Mouse (Mus musculus): ENCODE results near the gene Psrc1. TPM values are rescaled to one million over a fixed set of nuclear protein-coding genes. Genes with fewer than 3 reads are reported as not detected.

The Psrc1 gene
- total and polyA plus RNA-seq, 3 experiments = 89.1 to 108 (median 106) TPM

DNA sequence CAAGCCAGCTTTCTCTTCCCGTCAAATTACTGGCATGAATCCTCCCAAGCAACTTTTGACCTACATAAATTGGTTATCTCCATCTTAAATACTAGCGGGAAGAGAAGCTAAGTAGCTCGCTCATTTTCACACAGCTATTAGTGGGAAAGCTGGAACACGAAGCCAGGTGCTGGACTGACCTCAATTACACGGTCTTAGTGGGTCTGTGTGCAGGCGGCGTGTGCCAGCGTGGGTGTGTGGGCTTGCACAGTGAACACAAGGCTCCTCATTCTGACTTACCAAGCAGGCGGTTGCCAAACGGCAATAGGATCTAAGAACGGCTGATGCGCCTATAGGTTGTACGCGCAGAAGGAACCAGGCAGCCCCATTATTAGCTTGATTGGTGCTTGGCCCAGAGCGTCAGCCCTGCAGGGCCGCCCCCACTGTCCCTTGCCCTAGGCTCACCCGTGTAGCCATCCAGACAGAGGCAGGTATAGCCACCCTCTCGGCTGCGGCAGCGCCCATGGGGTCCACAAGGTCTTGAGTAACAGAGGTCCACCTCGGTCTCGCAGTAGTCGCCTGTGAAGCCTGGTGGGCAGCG is 22.8 kb downstream of the Psrc1 start:
- H3K4me3 ChIP-seq (replicated peaks in 1 of 3; ENCODE audit: low read depth in 2 of 3, low read length in 2 of 3, poor library complexity in 1 of 3) = no peak overlapping the region
- H3K79me2 ChIP-seq (replicated peaks; ENCODE audit: control insufficient read depth, extremely low read depth, insufficient read depth, poor library complexity, severe bottlenecking) = no peaks in the 10 kb centered on the region
- no peak for DNase-seq (ENCODE audit: extremely low read depth)
- TF ChIP-seq POLR2AphosphoS2 (IDR thresholded peaks at IDR 0.05; ENCODE audit: low read depth, low read length) (no peak), IRF4 (IDR thresholded peaks at IDR 0.05; ENCODE audit: low read depth, low read length) (no peak), CHD2 (IDR thresholded peaks at IDR 0.05; ENCODE audit: low read length) (no peak), JUND (conservative IDR thresholded peaks at IDR 0.05; ENCODE audit: low read depth, low read length) (no peak), TBP (conservative IDR thresholded peaks at IDR 0.05; ENCODE audit: low read depth, low read length) (no peak)
- no peaks in the 10 kb centered on the region for H3K36me3 ChIP-seq (replicated peaks in 1 of 2; ENCODE audit: control insufficient read depth in 1 of 2, insufficient read depth in 1 of 2, low read length in 1 of 2)
- in situ Hi-C loops (cut with MboI; ENCODE audit: low pct_ligation_motif_present, low pct_unique_long_range_greater_than_20kb, low sequenced_read_pairs) (loop anchor here (25.0 kb wide), 1 partner anchor 381 kb away; no protein-coding TSS in a partner anchor), dilution Hi-C loops (cut with MboI; ENCODE audit: extremely low pct_ligation_motif_present, extremely low pct_unique_long_range_greater_than_20kb, low sequenced_read_pairs) (no loop called here)
- H3K4me2 ChIP-seq (ENCODE audit: insufficient read depth, low read depth, poor library complexity, severe bottlenecking) = no peak overlapping the region
- H3K27ac ChIP-seq (ENCODE audit: insufficient read depth, low read depth) = no peak overlapping the region
- H3K9me3 ChIP-seq (replicated peaks; ENCODE audit: low read length) = no peaks in the 10 kb centered on the region
- H3K9ac ChIP-seq (ENCODE audit: insufficient read depth, low read depth) = no peak overlapping the region
- peaks cover 83% of the 10 kb centered on the region for H3K27me3 ChIP-seq (replicated peaks)
- H3K4me1 ChIP-seq (ENCODE audit: control insufficient read depth in 1 of 2, insufficient read depth in 2 of 2) = peaks cover 0 to 13% of the 10 kb centered on the region in 2 experiments; a peak in 3 of 4 replicates

- no peak overlapping the region for H3K9ac ChIP-seq (ENCODE audit: insufficient read depth, low read depth)
- peaks cover 69% of the 10 kb centered on the region for H3K27me3 ChIP-seq (replicated peaks)
- TF ChIP-seq SMC3 (IDR thresholded peaks at IDR 0.05; ENCODE audit: low read depth, low read length) (no peak), ZNF384 (IDR thresholded peaks at IDR 0.05; ENCODE audit: low read depth, low read length) (no peak), HCFC1 (IDR thresholded peaks at IDR 0.05; ENCODE audit: low read depth, low read length) (no peak), MAX (IDR thresholded peaks at IDR 0.05; ENCODE audit: low read length) (no peak), ZC3H11A (IDR thresholded peaks at IDR 0.05; ENCODE audit: low read depth, low read length) (no peak), POLR2AphosphoS2 (IDR thresholded peaks at IDR 0.05; ENCODE audit: low read depth, low read length) (no peak), CTCF (conservative IDR thresholded peaks at IDR 0.05 in 1 of 2, IDR thresholded peaks at IDR 0.05 in 1 of 2; ENCODE audit: low read depth in 2 of 2, low read length in 2 of 2) (no peak)
- DNase-seq (ENCODE audit: extremely low read depth) = no peak
- in situ Hi-C loops (cut with MboI; ENCODE audit: low pct_ligation_motif_present, low pct_unique_long_range_greater_than_20kb, low sequenced_read_pairs) (loop anchor here (25.0 kb wide), 1 partner anchor 379 kb away; no protein-coding TSS in a partner anchor), dilution Hi-C loops (cut with MboI; ENCODE audit: extremely low pct_ligation_motif_present, extremely low pct_unique_long_range_greater_than_20kb, low sequenced_read_pairs) (no loop called here)
- H3K27ac ChIP-seq (ENCODE audit: insufficient read depth, low read depth) = no peak overlapping the region
- no peak overlapping the region for H3K4me3 ChIP-seq (replicated peaks in 1 of 3; ENCODE audit: low read depth in 2 of 3, low read length in 2 of 3, poor library complexity in 1 of 3)
- H3K4me2 ChIP-seq (ENCODE audit: insufficient read depth, low read depth, poor library complexity, severe bottlenecking) = no peak overlapping the region
- peaks cover 0 to 8% of the 10 kb centered on the region in 2 experiments; a peak in 1 of 4 replicates for H3K4me1 ChIP-seq (ENCODE audit: control insufficient read depth in 1 of 2, insufficient read depth in 2 of 2)
- H3K9me3 ChIP-seq (replicated peaks; ENCODE audit: low read length) = peaks cover 11% of the 10 kb centered on the region
- no peaks in the 10 kb centered on the region for H3K79me2 ChIP-seq (replicated peaks; ENCODE audit: control insufficient read depth, extremely low read depth, insufficient read depth, poor library complexity, severe bottlenecking)
- no peaks in the 10 kb centered on the region for H3K36me3 ChIP-seq (replicated peaks in 1 of 2; ENCODE audit: control insufficient read depth in 1 of 2, insufficient read depth in 1 of 2, low read length in 1 of 2)
These were observed 24.9 kb downstream of the Psrc1 start for GRCm38 (mm10) chr3:108408517-108409008.

GRCm38 (mm10) chr3:108409656-108410358 is 26.2 kb downstream of the Psrc1 start:
- in situ Hi-C loops (cut with MboI; ENCODE audit: low pct_ligation_motif_present, low pct_unique_long_range_greater_than_20kb, low sequenced_read_pairs) (loop anchor here (25.0 kb wide), 1 partner anchor 377 kb away; no protein-coding TSS in a partner anchor), dilution Hi-C loops (cut with MboI; ENCODE audit: extremely low pct_ligation_motif_present, extremely low pct_unique_long_range_greater_than_20kb, low sequenced_read_pairs) (no loop called here)
- Histone ChIP-seq H3K4me1 (ENCODE audit: control insufficient read depth in 1 of 2, insufficient read depth in 2 of 2) (peaks cover 0 to 8% of the 10 kb centered on the region in 2 experiments; a peak in 1 of 4 replicates), H3K27ac (ENCODE audit: insufficient read depth, low read depth) (no peak overlapping the region), H3K4me3 (replicated peaks in 1 of 3; ENCODE audit: low read depth in 2 of 3, low read length in 2 of 3, poor library complexity in 1 of 3) (no peak overlapping the region), H3K27me3 (replicated peaks) (peaks cover 58% of the 10 kb centered on the region), H3K79me2 (replicated peaks; ENCODE audit: control insufficient read depth, extremely low read depth, insufficient read depth, poor library complexity, severe bottlenecking) (no peaks in the 10 kb centered on the region), H3K36me3 (replicated peaks in 1 of 2; ENCODE audit: control insufficient read depth in 1 of 2, insufficient read depth in 1 of 2, low read length in 1 of 2) (no peaks in the 10 kb centered on the region), H3K9me3 (replicated peaks; ENCODE audit: low read length) (peaks cover 24% of the 10 kb centered on the region), H3K4me2 (ENCODE audit: insufficient read depth, low read depth, poor library complexity, severe bottlenecking) (no peak overlapping the region), H3K9ac (ENCODE audit: insufficient read depth, low read depth) (no peak overlapping the region)
- no peak for DNase-seq (ENCODE audit: extremely low read depth)
- TF ChIP-seq MYC (IDR thresholded peaks at IDR 0.05; ENCODE audit: low read depth, low read length) = no peak
- TF ChIP-seq RCOR1 (conservative IDR thresholded peaks at IDR 0.05; ENCODE audit: low read depth, low read length) = no peak
- no peak for TF ChIP-seq KAT2A (IDR thresholded peaks at IDR 0.05; ENCODE audit: insufficient replicate concordance, low read length)
- TF ChIP-seq RAD21 (IDR thresholded peaks at IDR 0.05; ENCODE audit: low read depth, low read length) = no peak
- TF ChIP-seq ZMIZ1 (IDR thresholded peaks at IDR 0.05; ENCODE audit: low read depth, low read length) = no peak
- no peak for TF ChIP-seq MAFK (IDR thresholded peaks at IDR 0.05; ENCODE audit: insufficient replicate concordance, low read length)
- TF ChIP-seq ELF1 (IDR thresholded peaks at IDR 0.05; ENCODE audit: low read depth, low read length) = no peak
- TF ChIP-seq PAX5 (IDR thresholded peaks at IDR 0.05; ENCODE audit: low read length) = no peak
- TF ChIP-seq SIN3A (IDR thresholded peaks at IDR 0.05; ENCODE audit: low read length) = no peak
- no peak for TF ChIP-seq ZC3H11A (IDR thresholded peaks at IDR 0.05; ENCODE audit: low read depth, low read length)
- no peak for TF ChIP-seq EP300 (IDR thresholded peaks at IDR 0.05; ENCODE audit: low read length)
- no peak for TF ChIP-seq ZNF384 (IDR thresholded peaks at IDR 0.05; ENCODE audit: low read depth, low read length)
- TF ChIP-seq IRF4 (IDR thresholded peaks at IDR 0.05; ENCODE audit: low read depth, low read length) = no peak
- TF ChIP-seq JUN (IDR thresholded peaks at IDR 0.05; ENCODE audit: insufficient read depth, low read depth, low read length) = no peak
- TF ChIP-seq USF2 (conservative IDR thresholded peaks at IDR 0.05; ENCODE audit: low read depth, low read length) = no peak
- TF ChIP-seq HCFC1 (IDR thresholded peaks at IDR 0.05; ENCODE audit: low read depth, low read length) = no peak
